Mouse (Mus musculus): Measurements from ENCODE around the gene Tmco3. TPM values are rescaled to one million over a fixed set of nuclear protein-coding genes. Genes with fewer than 3 reads are reported as not detected.

Gene Tmco3
- 7.8 and 8.9 TPM in 2 replicates for total RNA-seq (2017)

- ATAC-seq (replicated peaks in 1 of 2; ENCODE audit: insufficient read depth in 1 of 2, low FRiP score in 2 of 2, low TSS enrichment in 1 of 2, low read depth in 1 of 2, poor library complexity in 2 of 2, severe bottlenecking in 2 of 2) = peak; percentile 71 to 82
These were observed at the start of gene Tmco3, which contains the start of gene Dcun1d2 for GRCm38 (mm10) chr8:13287692-13288623. Gene Tmco3 (plus strand): TSS chr8:13288190. Gene Dcun1d2 (minus strand): TSS chr8:13288131.

DNA sequence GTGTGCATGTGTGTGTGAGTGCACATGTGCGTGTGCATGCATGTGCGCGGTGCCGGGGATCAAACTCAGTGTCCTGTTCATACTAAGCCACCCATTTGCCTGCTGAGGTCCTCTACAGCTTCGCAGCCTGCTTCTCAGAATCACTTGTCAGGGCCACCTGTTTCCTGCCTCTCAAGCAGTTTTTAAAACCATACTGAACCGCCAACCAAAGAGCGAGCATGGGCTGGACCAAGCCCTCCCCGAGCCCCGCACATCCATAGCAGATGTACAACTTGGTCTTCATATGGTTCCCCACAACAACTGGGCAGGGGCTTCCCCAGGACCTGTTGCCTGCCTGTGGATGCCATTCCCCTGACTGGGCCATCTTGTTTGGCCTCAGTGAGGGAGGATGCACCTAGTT lies 47.9 kb upstream of the Tmco3 start:
- peak; percentile 56 to 62 for ATAC-seq (replicated peaks in 1 of 2; ENCODE audit: insufficient read depth in 1 of 2, low FRiP score in 2 of 2, low TSS enrichment in 1 of 2, low read depth in 1 of 2, poor library complexity in 2 of 2, severe bottlenecking in 2 of 2)

GRCm38 (mm10) chr8:13240691-13241090 lies 47.3 kb upstream of the Tmco3 start:
- no peak for ATAC-seq (replicated peaks in 1 of 2; ENCODE audit: insufficient read depth in 1 of 2, low FRiP score in 2 of 2, low TSS enrichment in 1 of 2, low read depth in 1 of 2, poor library complexity in 2 of 2, severe bottlenecking in 2 of 2)

- no peak for ATAC-seq (replicated peaks in 1 of 2; ENCODE audit: insufficient read depth in 1 of 2, low FRiP score in 2 of 2, low TSS enrichment in 1 of 2, low read depth in 1 of 2, poor library complexity in 2 of 2, severe bottlenecking in 2 of 2)
These were observed 44.8 kb upstream of the Tmco3 start for GRCm38 (mm10) chr8:13242985-13243870.

GRCm38 (mm10) chr8:13244343-13244880 lies 43.6 kb upstream of the Tmco3 start:
- no peak for ATAC-seq (replicated peaks in 1 of 2; ENCODE audit: insufficient read depth in 1 of 2, low FRiP score in 2 of 2, low TSS enrichment in 1 of 2, low read depth in 1 of 2, poor library complexity in 2 of 2, severe bottlenecking in 2 of 2)

GRCm38 (mm10) chr8:13252837-13253236 lies 35.2 kb upstream of the Tmco3 start:
- no peak for ATAC-seq (replicated peaks in 1 of 2; ENCODE audit: insufficient read depth in 1 of 2, low FRiP score in 2 of 2, low TSS enrichment in 1 of 2, low read depth in 1 of 2, poor library complexity in 2 of 2, severe bottlenecking in 2 of 2)

GRCm38 (mm10) chr8:13253413-13253812 lies 34.6 kb upstream of the Tmco3 start:
- no peak for ATAC-seq (replicated peaks in 1 of 2; ENCODE audit: insufficient read depth in 1 of 2, low FRiP score in 2 of 2, low TSS enrichment in 1 of 2, low read depth in 1 of 2, poor library complexity in 2 of 2, severe bottlenecking in 2 of 2)

- peak; percentile 69 to 85 for ATAC-seq (replicated peaks in 1 of 2; ENCODE audit: insufficient read depth in 1 of 2, low FRiP score in 2 of 2, low TSS enrichment in 1 of 2, low read depth in 1 of 2, poor library complexity in 2 of 2, severe bottlenecking in 2 of 2)
These were observed 34.0 kb upstream of the Tmco3 start, which contains the start of gene Adprhl1 for GRCm38 (mm10) chr8:13254019-13254418. Gene Adprhl1 (minus strand): TSS chr8:13254162.

DNA sequence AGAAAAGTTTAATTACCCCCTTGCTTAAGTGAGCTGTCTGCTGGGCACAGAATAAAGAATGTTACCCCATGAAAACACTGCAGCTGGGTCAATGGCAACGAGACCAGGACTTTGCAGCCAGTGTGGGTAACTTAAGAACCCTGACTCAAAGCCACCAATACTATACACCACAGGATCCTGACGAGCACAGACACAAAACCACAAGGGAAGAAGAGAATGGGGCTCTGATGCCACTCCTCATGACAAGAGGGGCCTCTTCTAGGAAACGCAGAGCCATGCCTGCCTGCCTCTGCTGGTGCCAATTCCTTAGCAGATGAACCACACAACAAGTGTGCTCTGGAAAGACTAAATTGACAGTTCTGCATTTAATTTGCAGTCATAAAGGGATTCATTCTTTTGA lies 24.6 kb upstream of the Tmco3 start:
- peak in 1 of 2 experiments; percentile 27; a peak in 1 of 4 replicates for ATAC-seq (replicated peaks in 1 of 2; ENCODE audit: insufficient read depth in 1 of 2, low FRiP score in 2 of 2, low TSS enrichment in 1 of 2, low read depth in 1 of 2, poor library complexity in 2 of 2, severe bottlenecking in 2 of 2)

- ATAC-seq (replicated peaks in 1 of 2; ENCODE audit: insufficient read depth in 1 of 2, low FRiP score in 2 of 2, low TSS enrichment in 1 of 2, low read depth in 1 of 2, poor library complexity in 2 of 2, severe bottlenecking in 2 of 2) = no peak
These were observed 20.4 kb upstream of the Tmco3 start for GRCm38 (mm10) chr8:13267566-13267965.

GRCm38 (mm10) chr8:13272834-13273233 lies 15.2 kb upstream of the Tmco3 start:
- no peak for ATAC-seq (replicated peaks in 1 of 2; ENCODE audit: insufficient read depth in 1 of 2, low FRiP score in 2 of 2, low TSS enrichment in 1 of 2, low read depth in 1 of 2, poor library complexity in 2 of 2, severe bottlenecking in 2 of 2)

- no peak for ATAC-seq (replicated peaks in 1 of 2; ENCODE audit: insufficient read depth in 1 of 2, low FRiP score in 2 of 2, low TSS enrichment in 1 of 2, low read depth in 1 of 2, poor library complexity in 2 of 2, severe bottlenecking in 2 of 2)
These were observed 11.0 kb upstream of the Tmco3 start for GRCm38 (mm10) chr8:13276941-13277447.

- ATAC-seq (replicated peaks in 1 of 2; ENCODE audit: insufficient read depth in 1 of 2, low FRiP score in 2 of 2, low TSS enrichment in 1 of 2, low read depth in 1 of 2, poor library complexity in 2 of 2, severe bottlenecking in 2 of 2) = no peak
These were observed 4.8 kb upstream of the Tmco3 start for GRCm38 (mm10) chr8:13283200-13283599.

- ATAC-seq (replicated peaks in 1 of 2; ENCODE audit: insufficient read depth in 1 of 2, low FRiP score in 2 of 2, low TSS enrichment in 1 of 2, low read depth in 1 of 2, poor library complexity in 2 of 2, severe bottlenecking in 2 of 2) = peak; percentile 85 to 93
These were observed 692 bp upstream of the Tmco3 start for GRCm38 (mm10) chr8:13287304-13287691.

- no peak for ATAC-seq (replicated peaks in 1 of 2; ENCODE audit: insufficient read depth in 1 of 2, low FRiP score in 2 of 2, low TSS enrichment in 1 of 2, low read depth in 1 of 2, poor library complexity in 2 of 2, severe bottlenecking in 2 of 2)
These were observed 656 bp downstream of the Tmco3 start for GRCm38 (mm10) chr8:13288646-13289045.

- ATAC-seq (replicated peaks in 1 of 2; ENCODE audit: insufficient read depth in 1 of 2, low FRiP score in 2 of 2, low TSS enrichment in 1 of 2, low read depth in 1 of 2, poor library complexity in 2 of 2, severe bottlenecking in 2 of 2) = peak; percentile 52 to 61; a peak in 3 of 4 replicates
These were observed 4.4 kb downstream of the Tmco3 start for GRCm38 (mm10) chr8:13292364-13292763.

- ATAC-seq (replicated peaks in 1 of 2; ENCODE audit: insufficient read depth in 1 of 2, low FRiP score in 2 of 2, low TSS enrichment in 1 of 2, low read depth in 1 of 2, poor library complexity in 2 of 2, severe bottlenecking in 2 of 2) = no peak
These were observed 5.9 kb downstream of the Tmco3 start for GRCm38 (mm10) chr8:13293677-13294470.

Data from hematopoietic stem cell, adult 5-6 weeks (primary cell).